Mouse (Mus musculus): ENCODE results near the gene Cxcl15.

Gene Cxcl15

GRCm38 (mm10) chr5:90794195-90794625 lies at the start of gene Cxcl15:
TSS of gene Cxcl15 (plus strand) at chr5:90794534.
- no peak for DNase-seq (ENCODE audit: low spot score)

GRCm38 (mm10) chr5:90753934-90754333 lies 40.4 kb upstream of the Cxcl15 start:
- no peak for DNase-seq (ENCODE audit: low spot score)

- no peak for DNase-seq (ENCODE audit: low spot score)
Measured at GRCm38 (mm10) chr5:90758020-90758605, 36.2 kb upstream of the Cxcl15 start.

GRCm38 (mm10) chr5:90759077-90760065 lies 35.0 kb upstream of the Cxcl15 start, which contains the start of gene Cxcl5:
TSS of gene Cxcl5 (plus strand) at chr5:90759360.
- DNase-seq (ENCODE audit: low spot score): no peak

- DNase-seq (ENCODE audit: low spot score): no peak
Measured at GRCm38 (mm10) chr5:90760303-90760702, 34.0 kb upstream of the Cxcl15 start.

- DNase-seq (ENCODE audit: low spot score): no peak
Measured at GRCm38 (mm10) chr5:90760844-90761243, 33.5 kb upstream of the Cxcl15 start.

- DNase-seq (ENCODE audit: low spot score): no peak
Measured at GRCm38 (mm10) chr5:90761834-90762233, 32.5 kb upstream of the Cxcl15 start.

- DNase-seq (ENCODE audit: low spot score): no peak
Measured at GRCm38 (mm10) chr5:90763912-90764665, 30.2 kb upstream of the Cxcl15 start.

- no peak for DNase-seq (ENCODE audit: low spot score)
Measured at GRCm38 (mm10) chr5:90765821-90766606, 28.3 kb upstream of the Cxcl15 start.

- no peak for DNase-seq (ENCODE audit: low spot score)
Measured at GRCm38 (mm10) chr5:90768218-90768617, 26.1 kb upstream of the Cxcl15 start, which contains the start of gene Ppbp. TSS of gene Ppbp (plus strand) at chr5:90768518.

GRCm38 (mm10) chr5:90771369-90771768 lies 23.0 kb upstream of the Cxcl15 start:
- DNase-seq (ENCODE audit: low spot score): no peak

- no peak for DNase-seq (ENCODE audit: low spot score)
Measured at GRCm38 (mm10) chr5:90771880-90772653, 22.3 kb upstream of the Cxcl15 start, which contains the start of gene Pf4. TSS of gene Pf4 (plus strand) at chr5:90772435.

GRCm38 (mm10) chr5:90775562-90775961 lies 18.8 kb upstream of the Cxcl15 start:
- DNase-seq (ENCODE audit: low spot score): no peak

- DNase-seq (ENCODE audit: low spot score): no peak
Measured at GRCm38 (mm10) chr5:90777621-90778020, 16.7 kb upstream of the Cxcl15 start.

GRCm38 (mm10) chr5:90778856-90779255 lies 15.5 kb upstream of the Cxcl15 start:
- DNase-seq (ENCODE audit: low spot score): no peak

GRCm38 (mm10) chr5:90783697-90784096 lies 10.6 kb upstream of the Cxcl15 start:
- DNase-seq (ENCODE audit: low spot score): no peak

- DNase-seq (ENCODE audit: low spot score): no peak
Measured at GRCm38 (mm10) chr5:90785659-90786588, 8.4 kb upstream of the Cxcl15 start, which contains the start of gene Cxcl3. TSS of gene Cxcl3 (plus strand) at chr5:90786103.

- no peak for DNase-seq (ENCODE audit: low spot score)
Measured at GRCm38 (mm10) chr5:90788114-90788513, 6.2 kb upstream of the Cxcl15 start.

- DNase-seq (ENCODE audit: low spot score): no peak
Measured at GRCm38 (mm10) chr5:90789306-90790073, 4.8 kb upstream of the Cxcl15 start.
